8 mouse cellular contexts compared by ENCODE assay signal in genomic region chr2:155082121-155082803, GRCm38 (mm10). TPM values are rescaled to one million over a fixed set of nuclear protein-coding genes. Genes with fewer than 3 reads are reported as not detected.
DNase-seq lines count a peak whose midpoint lies in the region; ATAC-seq and TF ChIP-seq lines count a peak whose summit lies in the region.

No protein-coding gene starts in this region.

- in situ Hi-C loops in Patski (cut with MboI; ENCODE audit: low pct_unique_long_range_greater_than_20kb): loop anchor here (5.0 to 25.0 kb wide), 3 partner anchors 90 to 305 kb away; partner anchors contain the start of gene Trp53inp2

- H3K9me3 ChIP-seq in heart, embryonic 10.5 days: no peaks in the 10 kb centered on the region

- POLR2A ChIA-PET in Patski (lab: Charles Lee): no interaction called here

- H3K4me1 ChIP-seq in heart, embryonic 10.5 days: no peaks in the 10 kb centered on the region
- H3K4me1 ChIP-seq in lung, adult 2 months (ENCODE audit: control insufficient read depth, insufficient read depth, low read length): no peaks in the 10 kb centered on the region; the same call in 1 of the 2 replicates

- ATAC-seq in Patski: peak; percentile 92

- CTCF ChIA-PET in Patski (lab: Charles Lee): interaction anchor here (0.8 to 1.9 kb wide), 2 partner anchors 106 to 126 kb away, joined by 3 to 6 read pairs; no protein-coding TSS in a partner anchor

- 20% methylated on average over 8 of the region's 8 CpGs for WGBS in heart, embryonic 10.5 days
- WGBS in lung, adult 2 months: 17% methylated on average over 8 of the region's 8 CpGs

- no peak overlapping the region for H3K4me3 ChIP-seq in heart, embryonic 10.5 days
- no peak overlapping the region for H3K4me3 ChIP-seq in lung, adult 2 months (replicated peaks; ENCODE audit: extremely low read depth, low read depth, low read length)

- no peak overlapping the region for H3K27ac ChIP-seq in heart, embryonic 10.5 days

- TF ChIP-seq POLR2A in lung, adult 2 months (IDR thresholded peaks at IDR 0.05; ENCODE audit: borderline replicate concordance, extremely low read depth, low read depth, low read length): no peak

- peak; percentile 81 to 84 for DNase-seq in B cell, adult 2 months
- no peak for DNase-seq in Patski (ENCODE audit: low read depth, low spot score)
- DNase-seq in cerebellum, postnatal 36 days: peak; percentile 75 to 78
- peak; percentile 83 for DNase-seq in heart, embryonic 10.5 days (ENCODE audit: low spot score)
- peak; percentile 88 to 90 for DNase-seq in kidney, postnatal 36 days
- DNase-seq in lung, adult 2 months: peak; percentile 57
- DNase-seq in retina, postnatal 1 day: peak; percentile 59
- peak; percentile 46 for DNase-seq in urinary bladder, adult 2 months (ENCODE audit: low spot score)

- no peaks in the 10 kb centered on the region for H3K36me3 ChIP-seq in heart, embryonic 10.5 days

- TF ChIP-seq CTCF in Patski (IDR thresholded peaks at IDR 0.05): peak; percentile 94
- TF ChIP-seq CTCF in lung, adult 2 months (IDR thresholded peaks at IDR 0.05; ENCODE audit: insufficient read depth, low read length): peak; percentile 72

- H3K27me3 ChIP-seq in Patski: no peaks in the 10 kb centered on the region
- peaks cover 4% of the 10 kb centered on the region; the same call in 1 of the 2 replicates for H3K27me3 ChIP-seq in heart, embryonic 10.5 days (ENCODE audit: insufficient read depth, poor library complexity, severe bottlenecking)

RNA-seq across cellular contexts. Expression of gene Ahcy, which starts 8.0 kb away (rescaled TPM):
- 6.3 TPM for polyA plus RNA-seq in Patski (2021)
- 74.0 and 80.8 TPM in 2 replicates for polyA plus RNA-seq in heart, embryonic 10.5 days (2016; fragmentation: Nextera tagmentation; extraction: Ambion mirVana)
- 19.2 and 27.8 TPM in 2 replicates for polyA plus RNA-seq in lung, adult 2 months (2012; rRNA removed)
- 42.3 and 47.9 TPM in 2 replicates for polyA plus RNA-seq in urinary bladder, adult 2 months (2012; rRNA removed)

RNA-seq across cellular contexts. Expression of gene Itch, which starts 51.0 kb away (rescaled TPM):
- 51.0 TPM for polyA plus RNA-seq in Patski (2021)
- polyA plus RNA-seq in heart, embryonic 10.5 days (2016; fragmentation: Nextera tagmentation; extraction: Ambion mirVana): 43.9 and 45.1 TPM in 2 replicates
- 7.5 and 12.0 TPM in 2 replicates for polyA plus RNA-seq in lung, adult 2 months (2012; rRNA removed)
- polyA plus RNA-seq in urinary bladder, adult 2 months (2012; rRNA removed): 20.8 and 26.9 TPM in 2 replicates
